Mouse (Mus musculus): ENCODE measurements around the gene Tesc. TPM values are rescaled to one million over a fixed set of nuclear protein-coding genes. Genes with fewer than 3 reads are reported as not detected.
A peak's percentile ranks its signal among the peaks of the same experiment; 100 is the strongest.

Tesc gene
- polyA plus RNA-seq, 1 experiment from 2014 or later = 5.3 TPM

- H3K4me1 ChIP-seq (ENCODE audit: insufficient read depth) = no peaks in the 10 kb centered on the region; the same call in 1 of the 2 replicates
Measured at GRCm38 (mm10) chr5:118033328-118033727, 5.8 kb downstream of the Tesc start.

GRCm38 (mm10) chr5:118033740-118034139, 6.2 kb downstream of the Tesc start:
- WGBS = 59% methylated on average over 6 of the region's 6 CpGs
- ATAC-seq (ENCODE audit: insufficient read depth) (no peak), DNase-seq (no peak)
- H3K9ac ChIP-seq = no peak overlapping the region
- H3K4me2 ChIP-seq = no peak overlapping the region
- H3K36me3 ChIP-seq (ENCODE audit: insufficient read depth) = no peaks in the 10 kb centered on the region
- no peak overlapping the region for H3K27ac ChIP-seq (ENCODE audit: low read depth)
- no peak for TF ChIP-seq CTCF (IDR thresholded peaks at IDR 0.05; ENCODE audit: low read depth)
- H3K4me3 ChIP-seq (ENCODE audit: low read depth, low read length) = no peak overlapping the region
- H3K4me1 ChIP-seq (ENCODE audit: insufficient read depth) = no peaks in the 10 kb centered on the region
- peaks cover 18% of the 10 kb centered on the region for H3K27me3 ChIP-seq (ENCODE audit: insufficient read depth, low read length)
- H3K9me3 ChIP-seq (ENCODE audit: low read depth, low read length) = no peaks in the 10 kb centered on the region

More at GRCm38 (mm10) chr5:118033328-118033727, 5.8 kb downstream of the Tesc start:
- 51% methylated on average over 4 of the region's 4 CpGs for whole genome bisulfite sequencing
- no peak overlapping the region for H3K9ac ChIP-seq
- no peaks in the 10 kb centered on the region for H3K9me3 ChIP-seq (ENCODE audit: low read depth, low read length)
- H3K27me3 ChIP-seq (ENCODE audit: insufficient read depth, low read length) = peaks cover 22% of the 10 kb centered on the region
- no peak for DNase-seq
- TF ChIP-seq CTCF (IDR thresholded peaks at IDR 0.05; ENCODE audit: low read depth) = no peak
- no peaks in the 10 kb centered on the region for H3K36me3 ChIP-seq (ENCODE audit: insufficient read depth)
- no peak for ATAC-seq (ENCODE audit: insufficient read depth)
- no peak overlapping the region for H3K4me2 ChIP-seq
- H3K4me3 ChIP-seq (ENCODE audit: low read depth, low read length) = no peak overlapping the region
- H3K27ac ChIP-seq (ENCODE audit: low read depth) = no peak overlapping the region

GRCm38 (mm10) chr5:118034632-118035031, 7.1 kb downstream of the Tesc start:
- no peak overlapping the region for H3K27ac ChIP-seq (ENCODE audit: low read depth)
- H3K27me3 ChIP-seq (ENCODE audit: insufficient read depth, low read length) = peaks cover 9% of the 10 kb centered on the region; the same call in 1 of the 2 replicates
- H3K9me3 ChIP-seq (ENCODE audit: low read depth, low read length) = no peaks in the 10 kb centered on the region
- 79% methylated on average over 1 of the region's 1 CpGs for WGBS
- H3K4me3 ChIP-seq (ENCODE audit: low read depth, low read length) = no peak overlapping the region
- TF ChIP-seq CTCF (IDR thresholded peaks at IDR 0.05; ENCODE audit: low read depth) = no peak
- H3K9ac ChIP-seq = no peak overlapping the region
- ATAC-seq (ENCODE audit: insufficient read depth) (no peak), DNase-seq (no peak)
- no peaks in the 10 kb centered on the region for H3K4me1 ChIP-seq (ENCODE audit: insufficient read depth)
- no peaks in the 10 kb centered on the region for H3K36me3 ChIP-seq (ENCODE audit: insufficient read depth)
- H3K4me2 ChIP-seq = no peak overlapping the region

GRCm38 (mm10) chr5:118035786-118036185, 8.2 kb downstream of the Tesc start:
- no peak for ATAC-seq (ENCODE audit: insufficient read depth)
- 50% methylated on average over 3 of the region's 3 CpGs for WGBS

GRCm38 (mm10) chr5:118036888-118037797, 9.6 kb downstream of the Tesc start:
- H3K9ac ChIP-seq = no peak overlapping the region
- peak overlapping the region; percentile 43; the same call in 1 of the 2 replicates for H3K4me2 ChIP-seq
- no peaks in the 10 kb centered on the region for H3K27me3 ChIP-seq (ENCODE audit: insufficient read depth, low read length)
- no peak overlapping the region for H3K4me3 ChIP-seq (ENCODE audit: low read depth, low read length)
- H3K4me1 ChIP-seq (ENCODE audit: insufficient read depth) = no peaks in the 10 kb centered on the region
- no peak overlapping the region for H3K27ac ChIP-seq (ENCODE audit: low read depth)
- WGBS = 26% methylated on average over 25 of the region's 25 CpGs
- ATAC-seq (ENCODE audit: insufficient read depth) (peak; percentile 68), DNase-seq (no peak)
- TF ChIP-seq CTCF (IDR thresholded peaks at IDR 0.05; ENCODE audit: low read depth) = no peak
- H3K36me3 ChIP-seq (ENCODE audit: insufficient read depth) = no peaks in the 10 kb centered on the region
- no peaks in the 10 kb centered on the region for H3K9me3 ChIP-seq (ENCODE audit: low read depth, low read length)

More at GRCm38 (mm10) chr5:118035786-118036185, 8.2 kb downstream of the Tesc start:
- Histone ChIP-seq H3K4me2 (no peak overlapping the region), H3K9ac (no peak overlapping the region), H3K27me3 (ENCODE audit: insufficient read depth, low read length) (no peaks in the 10 kb centered on the region), H3K9me3 (ENCODE audit: low read depth, low read length) (no peaks in the 10 kb centered on the region), H3K4me1 (ENCODE audit: insufficient read depth) (no peaks in the 10 kb centered on the region), H3K4me3 (ENCODE audit: low read depth, low read length) (no peak overlapping the region), H3K36me3 (ENCODE audit: insufficient read depth) (no peaks in the 10 kb centered on the region), H3K27ac (ENCODE audit: low read depth) (no peak overlapping the region)
- no peak for DNase-seq
- TF ChIP-seq CTCF (IDR thresholded peaks at IDR 0.05; ENCODE audit: low read depth) = no peak

GRCm38 (mm10) chr5:118037798-118038484, 10.4 kb downstream of the Tesc start:
- H3K4me2 ChIP-seq = peak overlapping the region; percentile 43; the same call in 1 of the 2 replicates

GRCm38 (mm10) chr5:118039241-118039668, 11.7 kb downstream of the Tesc start:
- Histone ChIP-seq H3K36me3 (ENCODE audit: insufficient read depth) (no peaks in the 10 kb centered on the region), H3K27me3 (ENCODE audit: insufficient read depth, low read length) (no peaks in the 10 kb centered on the region), H3K4me1 (ENCODE audit: insufficient read depth) (no peaks in the 10 kb centered on the region), H3K4me2 (no peak overlapping the region), H3K27ac (ENCODE audit: low read depth) (no peak overlapping the region), H3K9me3 (ENCODE audit: low read depth, low read length) (no peaks in the 10 kb centered on the region), H3K4me3 (ENCODE audit: low read depth, low read length) (no peak overlapping the region), H3K9ac (no peak overlapping the region)
- no peak for TF ChIP-seq CTCF (IDR thresholded peaks at IDR 0.05; ENCODE audit: low read depth)
- ATAC-seq (ENCODE audit: insufficient read depth) (no peak), DNase-seq (no peak)
- 29% methylated on average over 12 of the region's 12 CpGs for WGBS

More at GRCm38 (mm10) chr5:118037798-118038484, 10.4 kb downstream of the Tesc start:
- Histone ChIP-seq H3K27ac (ENCODE audit: low read depth) (no peak overlapping the region), H3K36me3 (ENCODE audit: insufficient read depth) (no peaks in the 10 kb centered on the region), H3K4me1 (ENCODE audit: insufficient read depth) (no peaks in the 10 kb centered on the region), H3K9ac (no peak overlapping the region), H3K9me3 (ENCODE audit: low read depth, low read length) (no peaks in the 10 kb centered on the region), H3K4me3 (ENCODE audit: low read depth, low read length) (no peak overlapping the region), H3K27me3 (ENCODE audit: insufficient read depth, low read length) (no peaks in the 10 kb centered on the region)
- ATAC-seq (ENCODE audit: insufficient read depth) (peak; percentile 64; the same call in 1 of the 2 replicates), DNase-seq (peak; percentile 47)
- 10% methylated on average over 10 of the region's 10 CpGs for WGBS
- TF ChIP-seq CTCF (IDR thresholded peaks at IDR 0.05; ENCODE audit: low read depth) = no peak
